Mouse (Mus musculus): Measurements from ENCODE around the gene Vmn2r17.

Vmn2r17 gene

GRCm38 (mm10) chr5:109419388-109419787 is at the start of gene Vmn2r17:
Gene Vmn2r17 (plus strand): TSS chr5:109419688.
- no peak for DNase-seq

- peak; percentile 88 for DNase-seq
These were observed 47.4 kb downstream of the Vmn2r17 start for GRCm38 (mm10) chr5:109466576-109467506.

- no peak for DNase-seq
These were observed 87.2 kb downstream of the Vmn2r17 start for GRCm38 (mm10) chr5:109506729-109507128.

Data from heart, adult 11 months (tissue).